Mouse (Mus musculus): Measurements from ENCODE around the gene Mdh2.

Mdh2 gene

GRCm38 (mm10) chr5:135777796-135778470 is 347 bp upstream of the Mdh2 start, which contains the start of gene Styxl1:
TSS of gene Styxl1 (minus strand) at chr5:135778385.
- no peak for DNase-seq

- no peak for DNase-seq
Observed at GRCm38 (mm10) chr5:135780331-135780730, 2.1 kb downstream of the Mdh2 start.

- DNase-seq, result no peak
Observed at GRCm38 (mm10) chr5:135782901-135783300, 4.6 kb downstream of the Mdh2 start.

- peak; percentile 96 for DNase-seq
Observed at GRCm38 (mm10) chr5:135793996-135794858, 15.9 kb downstream of the Mdh2 start.

GRCm38 (mm10) chr5:135794859-135795181 is 16.5 kb downstream of the Mdh2 start:
- DNase-seq, result no peak

- peak; percentile 54 to 64 for DNase-seq
Observed at GRCm38 (mm10) chr5:135799746-135800145, 21.5 kb downstream of the Mdh2 start.

GRCm38 (mm10) chr5:135800927-135801326 is 22.6 kb downstream of the Mdh2 start:
- peak; percentile 59 to 65 for DNase-seq

GRCm38 (mm10) chr5:135802641-135803040 is 24.4 kb downstream of the Mdh2 start:
- DNase-seq, result no peak

GRCm38 (mm10) chr5:135803135-135803534 is 24.9 kb downstream of the Mdh2 start:
- DNase-seq, result peak in 1 of 2 experiments; percentile 47

- DNase-seq, result no peak
Observed at GRCm38 (mm10) chr5:135803676-135804075, 25.4 kb downstream of the Mdh2 start.

- DNase-seq, result peak; percentile 40 to 51
Observed at GRCm38 (mm10) chr5:135804735-135805134, 26.5 kb downstream of the Mdh2 start.

GRCm38 (mm10) chr5:135806555-135807262 is 28.4 kb downstream of the Mdh2 start, which contains the start of gene Srrm3:
TSS of gene Srrm3 (plus strand) at chr5:135806890.
- peak; percentile 96 to 98 for DNase-seq

- DNase-seq, result peak; percentile 58 to 66
Observed at GRCm38 (mm10) chr5:135807263-135807637, 29.0 kb downstream of the Mdh2 start.

GRCm38 (mm10) chr5:135812991-135813390 is 34.7 kb downstream of the Mdh2 start:
- DNase-seq, result peak; percentile 91 to 95

GRCm38 (mm10) chr5:135818491-135818890 is 40.2 kb downstream of the Mdh2 start:
- peak; percentile 91 for DNase-seq

GRCm38 (mm10) chr5:135822316-135822944 is 44.1 kb downstream of the Mdh2 start:
- no peak for DNase-seq

GRCm38 (mm10) chr5:135824517-135824916 is 46.2 kb downstream of the Mdh2 start:
- no peak for DNase-seq

- DNase-seq, result no peak
Observed at GRCm38 (mm10) chr5:135826225-135826624, 47.9 kb downstream of the Mdh2 start.

GRCm38 (mm10) chr5:135829381-135829780 is 51.1 kb downstream of the Mdh2 start:
- DNase-seq, result no peak

- no peak for DNase-seq
Observed at GRCm38 (mm10) chr5:135832729-135833128, 54.4 kb downstream of the Mdh2 start.

- DNase-seq, result peak; percentile 73 to 86
Observed at GRCm38 (mm10) chr5:135834769-135835491, 56.6 kb downstream of the Mdh2 start.

GRCm38 (mm10) chr5:135835492-135835858 is 57.2 kb downstream of the Mdh2 start:
- no peak for DNase-seq
